Mouse (Mus musculus) layer of hippocampus, adult 9-11 months (tissue): Measurements from ENCODE around the gene Vmn2r117.
"Not testable (repeated sequence)": the region's sequence is repeated elsewhere in the genome, so short reads cannot be mapped to it uniquely, and the experiment has no call there.

Experiments
- DNase-seq: peaks from one replicate; pipeline ENCODE4 v3.0.0; 2022

Gene Vmn2r117

DNA sequence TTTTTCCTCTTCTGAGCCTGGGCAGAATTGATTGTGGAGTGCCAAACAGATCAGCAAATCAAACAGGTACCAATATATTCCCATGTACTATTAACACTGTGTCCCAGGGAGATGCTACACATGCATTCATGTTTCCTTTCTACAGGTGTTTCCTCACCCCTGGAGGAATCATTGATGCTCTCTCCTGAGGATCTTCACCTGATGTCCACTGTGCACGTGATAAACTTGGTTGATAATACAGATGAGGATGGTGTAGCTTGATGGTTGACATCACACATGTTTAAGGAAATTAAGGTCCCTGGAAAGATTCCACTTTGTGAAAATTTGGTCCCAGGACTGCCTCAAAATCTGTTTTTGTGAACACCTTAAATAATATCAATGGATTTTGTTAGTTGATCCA lies at the start of gene Vmn2r117:
Gene Vmn2r117 (minus strand): TSS at position 101 of the 400 bp plus-strand sequence.
- not testable (repeated sequence) for DNase-seq

DNA sequence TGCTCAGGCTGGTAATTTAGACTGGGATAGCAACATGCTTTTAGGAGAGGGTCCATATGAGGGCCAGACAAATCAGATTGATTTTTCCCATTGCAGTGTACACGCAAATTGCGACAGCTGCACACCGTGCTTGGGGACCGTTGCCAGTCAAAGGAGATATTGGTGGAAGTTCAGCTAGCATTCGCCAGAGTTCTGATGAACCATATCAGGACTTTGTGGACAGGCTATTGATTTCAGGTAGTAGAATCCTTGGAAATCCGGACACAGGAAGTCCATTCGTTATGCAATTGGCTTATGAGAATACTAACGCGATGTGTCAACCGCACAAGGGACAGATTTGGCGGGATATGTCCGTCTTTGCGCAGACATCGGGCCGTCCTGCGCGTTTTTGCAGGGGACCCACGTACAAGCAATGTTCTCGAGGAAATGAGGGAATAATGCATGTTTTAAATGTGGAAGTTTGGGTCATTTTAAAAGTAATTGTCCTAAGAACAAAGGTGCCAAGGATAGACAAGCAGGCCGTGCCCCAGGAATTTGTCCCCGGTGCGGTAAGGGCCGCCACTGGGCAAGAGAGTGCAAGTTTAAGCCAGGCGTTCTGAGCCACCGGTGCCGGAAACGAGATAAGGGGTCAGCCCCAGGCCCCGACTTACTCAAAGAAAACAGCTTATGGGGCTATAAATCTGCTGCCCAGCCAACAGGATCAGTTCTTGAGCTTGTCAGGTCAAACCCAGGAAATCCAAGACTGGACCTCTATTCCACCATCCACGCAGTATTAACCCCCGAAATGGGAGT lies 43.6 kb upstream of the Vmn2r117 start:
- not testable (repeated sequence) for DNase-seq

DNA sequence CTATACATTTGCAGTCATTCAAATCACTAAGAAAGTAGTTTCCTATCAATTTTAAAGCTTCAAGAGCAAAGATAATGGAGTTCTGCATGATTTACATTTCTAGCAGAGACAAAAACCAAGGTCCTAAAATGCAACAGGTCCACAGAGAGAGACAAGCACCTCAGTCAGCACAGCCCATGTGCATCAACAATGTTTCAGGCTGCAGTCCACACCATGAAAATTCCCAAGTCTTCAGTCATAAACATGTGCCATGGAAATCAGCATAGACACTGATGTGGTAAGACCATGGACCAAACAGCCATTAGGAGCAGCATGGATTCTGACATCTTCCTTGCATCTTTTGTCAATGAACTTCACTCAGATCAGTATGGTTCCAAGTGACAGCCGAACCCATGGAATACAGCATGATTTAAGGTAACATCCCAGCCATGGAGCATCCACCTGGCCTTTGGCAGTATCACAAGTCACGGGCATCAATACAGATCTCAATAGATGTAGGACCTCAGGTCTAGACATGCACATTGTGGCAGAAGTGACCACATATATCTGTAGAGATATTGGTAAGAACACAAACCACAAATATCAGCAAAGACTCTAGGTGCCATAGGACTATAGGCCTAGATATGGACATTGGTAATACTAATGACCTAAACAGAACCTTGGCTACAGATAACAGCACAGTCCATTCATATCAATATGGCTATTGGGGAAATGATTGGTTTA lies 39.4 kb upstream of the Vmn2r117 start:
- no peak for DNase-seq

DNA sequence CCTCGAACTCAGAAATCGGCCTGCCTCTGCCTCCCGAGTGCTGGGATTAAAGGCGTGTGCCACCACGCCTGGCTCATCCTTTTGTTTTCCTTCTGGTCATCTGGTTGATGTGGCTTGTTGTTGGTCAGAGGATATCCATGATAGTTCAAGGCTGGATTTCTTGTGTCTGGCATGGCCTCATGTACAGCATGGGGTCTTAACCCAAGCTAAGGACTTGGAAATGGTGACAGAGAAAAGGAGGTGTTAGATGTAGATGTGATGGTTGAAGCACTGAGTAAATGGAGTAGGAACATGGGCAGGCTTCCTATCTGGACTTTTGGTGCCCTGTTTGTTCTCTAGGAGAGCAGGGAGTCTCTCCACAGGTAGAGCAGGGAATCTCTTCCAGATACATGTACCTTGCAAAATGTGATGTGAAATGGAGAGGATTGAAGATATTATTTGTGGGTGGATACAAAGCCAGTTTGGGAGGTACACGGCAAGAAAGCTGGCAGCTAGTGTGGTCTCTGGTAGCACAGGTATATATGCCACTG lies 46.3 kb downstream of the Vmn2r117 start:
- no peak for DNase-seq
